Mouse (Mus musculus) heart, embryonic 13.5 days (tissue): ENCODE measurements around the gene Kri1. TPM values are rescaled to one million over a fixed set of nuclear protein-coding genes. Genes with fewer than 3 reads are reported as not detected.
A peak's percentile ranks its signal among the peaks of the same experiment; 100 is the strongest.

ENCODE experiments used
- ATAC-seq: fragments of 200-750 bp; cut with Nextera tagmentation; 2 replicates; pipeline ENCODE4 v1.8.0; 2017; ENCODE audit warnings: moderate TSS enrichment; ENCODE audit not compliant: insufficient number of reproducible peaks, low FRiP score, low TSS enrichment; ENCODE audit errors: extremely low read depth
- H3K27ac ChIP-seq: fragments of 300-500 bp; sonication (generic); replicated peaks from 2 replicates; pipeline ENCODE4 v1.5.1; 2015; ENCODE audit warnings: moderate library complexity, mild to moderate bottlenecking, inconsistent platforms
- H3K27me3 ChIP-seq: fragments of 300-500 bp; sonication (generic); replicated peaks from 2 replicates; pipeline ENCODE4 v1.6.1; 2015; ENCODE audit warnings: mild to moderate bottlenecking, inconsistent platforms
- H3K36me3 ChIP-seq: fragments of 300-500 bp; sonication (generic); 2 replicates; pipeline ENCODE4 v1.6.1; 2015; ENCODE audit warnings: mild to moderate bottlenecking, inconsistent platforms
- H3K4me1 ChIP-seq: fragments of 300-500 bp; sonication (generic); 2 replicates; pipeline ENCODE4 v1.6.1; 2015; ENCODE audit warnings: inconsistent platforms
- H3K4me2 ChIP-seq: fragments of 300-500 bp; sonication (generic); 2 replicates; pipeline ENCODE4 v1.6.1; 2015; ENCODE audit warnings: inconsistent platforms, mild to moderate bottlenecking, moderate library complexity
- H3K4me3 ChIP-seq: fragments of 300-500 bp; sonication (generic); 2 replicates; pipeline ENCODE4 v1.5.1; 2015; ENCODE audit warnings: moderate library complexity, mild to moderate bottlenecking, inconsistent platforms
- H3K9ac ChIP-seq: fragments of 300-500 bp; sonication (generic); 2 replicates; pipeline ENCODE4 v1.6.1; 2015; ENCODE audit warnings: inconsistent platforms, mild to moderate bottlenecking, moderate library complexity
- H3K9me3 ChIP-seq: fragments of 300-500 bp; sonication (generic); 2 replicates; pipeline ENCODE4 v1.6.1; 2016; ENCODE audit warnings: inconsistent platforms
- WGBS: fragments of 180-500 bp; shearing (Covaris S2); methylation state at CpG from one replicate; pipeline ENCODE4 v1.1.7; 2015; ENCODE audit warnings: mixed read lengths; 5-methylcytosine and 5-hydroxymethylcytosine counted together
- polyA plus RNA-seq: library from polyadenylated mRNA; unstranded; fragments of >200 nt; fragmentation: Nextera tagmentation; extraction: Ambion mirVana; gene quantifications from 2 replicates; pipeline ENCODE4 v1.2.1, GENCODE M21; 2015

Kri1 gene
- polyA plus RNA-seq, 1 experiment from 2014 or later, result 13.2 TPM

DNA sequence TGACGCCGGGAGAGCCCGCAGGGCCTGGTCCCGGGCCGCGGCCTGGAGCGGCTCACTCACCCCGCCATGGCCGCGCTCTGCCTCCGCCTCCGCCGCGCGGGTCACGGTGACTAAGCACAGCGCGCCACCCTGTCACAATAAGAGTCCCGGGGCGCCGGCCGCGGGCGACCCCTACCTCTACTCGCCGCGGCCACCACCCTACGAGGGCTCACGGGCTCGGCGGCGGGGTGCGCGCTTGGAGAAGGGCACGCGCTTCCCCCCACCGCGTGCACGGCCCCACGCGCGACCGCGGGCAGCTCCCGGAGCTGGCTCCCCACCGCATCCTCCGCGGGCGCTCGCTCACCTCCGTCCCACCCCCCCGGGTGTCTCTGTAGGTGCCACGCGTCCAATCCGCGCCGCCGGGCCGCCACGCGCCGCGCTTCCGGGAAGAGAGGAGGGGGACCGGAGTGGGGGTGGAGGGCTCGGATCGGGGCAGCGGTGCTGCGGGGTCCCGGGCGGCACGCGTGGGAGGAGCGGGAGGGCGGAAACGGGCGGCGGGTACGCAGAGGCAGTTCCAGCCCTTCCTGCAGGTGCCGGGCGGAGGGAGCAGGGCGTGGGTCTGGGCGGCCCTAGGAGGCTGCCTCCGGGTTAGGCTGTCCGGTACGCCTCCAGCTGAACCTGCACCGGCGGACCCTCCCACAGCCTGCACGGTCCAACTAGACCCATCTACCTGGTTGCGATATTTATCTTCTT lies 48.9 kb downstream of the Kri1 start, which contains the start of gene Keap1:
Keap1 (minus strand) TSS at position 629 of the 732 bp plus-strand sequence.
- Histone ChIP-seq H3K4me3 (peak within 1 kb of the TSS; percentile 81), H3K9me3 (peaks cover 5% of the 10 kb centered on the region; the same call in 1 of the 2 replicates), H3K4me2 (peak within 1 kb of the TSS; percentile 79), H3K27me3 (peaks cover 22% of the 10 kb centered on the region), H3K9ac (peak within 1 kb of the TSS; percentile 95), H3K27ac (peak within 1 kb of the TSS; percentile 95), H3K36me3 (peaks cover 31% of the 10 kb centered on the region), H3K4me1 (peaks cover 33% of the 10 kb centered on the region)
- peak; percentile 83 for ATAC-seq
- under 1% methylated on average over 85 of the region's 90 CpGs for WGBS

DNA sequence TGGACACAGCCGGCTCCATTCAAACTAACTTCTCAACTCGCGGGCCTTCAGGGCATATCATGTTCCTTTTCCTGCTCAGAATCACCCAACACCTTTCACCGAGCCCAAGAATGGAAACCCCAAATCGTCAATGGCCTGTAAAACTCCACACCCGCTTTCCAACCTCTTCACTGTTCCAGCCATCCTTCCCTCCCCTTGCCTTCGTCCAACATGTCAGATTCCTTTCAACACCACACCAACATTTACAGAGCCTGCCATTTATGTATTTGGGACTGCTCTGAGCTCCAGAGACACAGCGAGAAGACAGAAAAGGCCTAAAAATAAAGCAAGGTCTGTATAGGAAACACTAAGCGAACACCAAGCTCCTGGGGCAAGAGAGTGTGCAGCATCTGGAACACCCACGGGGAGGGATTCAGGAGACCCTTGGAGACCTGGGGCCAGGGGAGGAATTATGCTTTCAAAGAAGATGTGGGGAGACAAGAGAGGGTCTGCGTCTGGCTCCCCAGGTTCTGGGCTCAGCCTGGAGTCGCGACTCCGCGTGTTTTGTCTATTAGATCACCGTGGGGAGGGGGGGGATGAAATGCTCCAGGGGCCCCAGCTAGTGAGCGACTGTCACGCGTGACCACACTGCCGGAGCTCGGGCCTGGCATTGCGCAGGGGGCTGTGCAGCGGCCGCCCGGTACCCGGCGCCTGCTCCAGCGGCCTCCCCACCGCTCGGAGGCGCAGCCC lies 49.6 kb downstream of the Kri1 start:
- H3K36me3 ChIP-seq, result peaks cover 39% of the 10 kb centered on the region
- ATAC-seq, result no peak
- H3K9ac ChIP-seq, result peak overlapping the region; percentile 95
- peak overlapping the region; percentile 81 for H3K4me3 ChIP-seq
- peaks cover 30% of the 10 kb centered on the region for H3K4me1 ChIP-seq
- WGBS, result under 1% methylated on average over 23 of the region's 31 CpGs
- H3K27ac ChIP-seq, result peak overlapping the region; percentile 95
- peaks cover 15% of the 10 kb centered on the region for H3K27me3 ChIP-seq
- H3K4me2 ChIP-seq, result peak overlapping the region; percentile 79
- peaks cover 5% of the 10 kb centered on the region; the same call in 1 of the 2 replicates for H3K9me3 ChIP-seq

DNA sequence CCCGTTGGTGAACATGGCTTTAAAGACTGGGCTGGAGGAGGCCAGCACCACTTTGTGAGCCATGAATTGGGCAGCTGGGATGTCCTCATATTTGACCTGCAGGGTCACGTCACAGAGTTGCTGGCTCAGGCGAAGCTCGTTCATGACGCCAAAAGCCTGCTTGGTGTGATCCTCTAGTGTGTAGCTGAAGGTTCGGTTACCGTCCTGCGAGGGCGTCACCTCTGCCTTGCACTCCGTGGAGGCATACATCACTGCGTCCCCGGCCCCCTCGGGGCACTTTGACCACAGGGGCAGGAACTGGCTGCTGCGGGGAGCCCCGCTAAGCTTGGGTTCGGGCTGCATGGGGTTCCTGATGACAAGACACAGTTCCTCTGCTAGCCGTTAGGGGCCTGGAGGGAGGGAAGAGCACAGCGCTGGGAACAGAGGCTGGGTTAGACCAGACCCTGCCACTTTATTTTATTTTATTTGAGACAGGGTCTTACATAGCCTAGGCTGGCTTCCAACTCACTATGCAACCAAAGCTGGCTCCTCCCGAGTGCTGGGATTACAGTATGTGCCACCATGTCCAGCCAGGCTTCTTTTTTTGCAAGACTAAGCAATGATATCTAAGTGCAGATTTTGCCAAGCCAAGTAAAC lies 50.3 kb downstream of the Kri1 start:
- peaks cover 45% of the 10 kb centered on the region for H3K36me3 ChIP-seq
- H3K4me2 ChIP-seq, result peak overlapping the region; percentile 79
- H3K9me3 ChIP-seq, result no peaks in the 10 kb centered on the region
- 11% methylated on average over 19 of the region's 19 CpGs for WGBS
- H3K27ac ChIP-seq, result peak overlapping the region; percentile 95
- ATAC-seq, result no peak
- peaks cover 8% of the 10 kb centered on the region; the same call in 1 of the 2 replicates for H3K27me3 ChIP-seq
- H3K4me1 ChIP-seq, result peaks cover 30% of the 10 kb centered on the region
- peak overlapping the region; percentile 81 for H3K4me3 ChIP-seq
- H3K9ac ChIP-seq, result peak overlapping the region; percentile 95

DNA sequence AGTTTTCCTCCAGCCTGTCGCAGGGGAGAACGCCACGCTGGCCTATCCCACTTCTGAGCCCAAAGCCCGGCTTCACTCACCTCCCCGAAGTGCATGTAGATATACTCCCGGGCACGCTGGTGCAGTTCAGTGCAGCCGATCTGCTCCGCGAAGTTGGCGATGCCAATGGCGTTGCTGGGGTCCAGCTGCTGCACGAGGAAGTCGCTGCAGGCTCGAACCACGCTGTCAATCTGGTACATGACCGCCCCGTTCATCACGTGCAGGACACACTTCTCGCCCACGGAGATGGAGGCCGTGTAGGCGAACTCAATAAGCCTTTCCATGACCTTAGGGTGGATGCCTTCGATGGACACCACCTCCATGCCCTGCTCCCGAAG lies 50.8 kb downstream of the Kri1 start:
- H3K9me3 ChIP-seq, result no peaks in the 10 kb centered on the region
- peak overlapping the region; percentile 95 for H3K9ac ChIP-seq
- peaks cover 50% of the 10 kb centered on the region for H3K36me3 ChIP-seq
- H3K4me2 ChIP-seq, result peak overlapping the region; percentile 79
- peaks cover 30% of the 10 kb centered on the region for H3K4me1 ChIP-seq
- peak overlapping the region; percentile 95 for H3K27ac ChIP-seq
- ATAC-seq, result no peak
- 80% methylated on average over 25 of the region's 25 CpGs for WGBS
- peak overlapping the region; percentile 81 for H3K4me3 ChIP-seq
- peaks cover 3% of the 10 kb centered on the region; the same call in 1 of the 2 replicates for H3K27me3 ChIP-seq

DNA sequence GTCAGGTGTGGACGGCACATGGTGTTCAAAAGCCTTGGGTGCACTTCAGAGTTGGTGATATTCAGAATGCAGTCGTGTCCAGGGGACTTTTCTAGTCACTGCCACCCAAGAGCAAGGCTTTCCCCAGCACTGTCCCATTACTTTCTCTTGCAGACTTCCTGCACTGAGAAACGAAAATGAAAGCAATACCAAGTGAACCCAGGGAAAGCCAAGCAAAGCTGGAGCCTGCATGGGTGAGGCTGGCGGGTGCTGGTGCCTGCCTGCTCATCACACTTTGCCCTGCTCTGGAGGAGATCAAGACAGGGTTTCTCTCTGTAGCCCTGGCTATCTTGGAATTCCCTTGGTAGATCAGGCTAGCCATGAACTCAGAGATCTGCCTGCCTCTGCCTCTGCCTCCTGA lies 52.4 kb downstream of the Kri1 start:
- H3K27ac ChIP-seq, result no peak overlapping the region
- no peak for ATAC-seq
- H3K4me1 ChIP-seq, result peaks cover 30% of the 10 kb centered on the region
- no peaks in the 10 kb centered on the region for H3K9me3 ChIP-seq
- no peak overlapping the region for H3K4me3 ChIP-seq
- 0 out of 2 replicates have a peak overlapping the region, but pooled peaks have one; percentile 10 for H3K9ac ChIP-seq
- H3K4me2 ChIP-seq, result no peak overlapping the region
- 84% methylated on average over 4 of the region's 4 CpGs for WGBS
- H3K36me3 ChIP-seq, result peaks cover 67% of the 10 kb centered on the region
- no peaks in the 10 kb centered on the region for H3K27me3 ChIP-seq

DNA sequence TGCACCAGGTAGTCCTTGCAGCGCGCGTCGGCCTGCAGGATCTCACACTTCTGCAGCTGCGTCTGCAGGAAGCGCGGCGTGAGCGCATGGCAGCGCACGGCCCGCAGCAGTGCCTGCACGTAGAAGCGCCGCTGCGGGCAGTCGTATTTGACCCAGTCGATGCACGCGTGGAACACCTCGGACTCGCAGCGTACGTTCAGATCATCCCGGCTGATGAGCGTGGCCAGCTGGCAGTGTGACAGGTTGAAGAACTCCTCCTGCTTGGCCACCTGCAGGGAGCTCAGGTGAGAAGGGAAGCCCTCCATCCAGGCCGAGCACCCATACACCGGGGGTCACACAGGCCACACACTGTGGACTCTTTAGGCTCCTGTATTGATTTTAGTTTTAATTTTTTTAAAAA lies 54.0 kb downstream of the Kri1 start:
- no peaks in the 10 kb centered on the region for H3K9me3 ChIP-seq
- WGBS, result 80% methylated on average over 28 of the region's 28 CpGs
- H3K4me3 ChIP-seq, result no peak overlapping the region
- ATAC-seq, result no peak
- H3K36me3 ChIP-seq, result peaks cover 82% of the 10 kb centered on the region
- H3K9ac ChIP-seq, result no peak overlapping the region
- H3K4me1 ChIP-seq, result peaks cover 25% of the 10 kb centered on the region
- no peak overlapping the region for H3K27ac ChIP-seq
- no peak overlapping the region for H3K4me2 ChIP-seq
- H3K27me3 ChIP-seq, result no peaks in the 10 kb centered on the region

DNA sequence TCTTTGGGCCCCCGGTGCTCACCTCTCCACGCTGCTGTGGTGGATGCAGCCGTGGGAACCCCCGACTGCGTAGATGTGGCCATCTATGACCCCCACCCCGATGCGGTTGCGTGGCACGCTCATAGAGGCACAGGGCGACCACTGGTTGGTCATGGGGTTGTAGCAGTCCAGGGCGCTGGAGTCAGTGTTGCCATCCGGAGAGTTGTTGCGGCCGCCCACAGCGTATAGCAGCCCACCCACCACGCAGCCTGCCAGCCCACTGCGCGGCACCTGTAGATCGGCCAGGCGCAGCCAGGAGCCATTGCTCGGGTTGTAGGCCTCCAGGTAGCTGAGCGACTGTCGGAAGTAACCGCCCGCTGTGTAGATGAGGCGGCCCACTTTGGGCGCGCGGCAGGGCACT lies 54.4 kb downstream of the Kri1 start:
- H3K27ac ChIP-seq, result no peak overlapping the region
- peaks cover 84% of the 10 kb centered on the region for H3K36me3 ChIP-seq
- H3K4me2 ChIP-seq, result no peak overlapping the region
- no peaks in the 10 kb centered on the region for H3K27me3 ChIP-seq
- H3K4me1 ChIP-seq, result peaks cover 25% of the 10 kb centered on the region
- ATAC-seq, result no peak
- H3K4me3 ChIP-seq, result no peak overlapping the region
- H3K9ac ChIP-seq, result no peak overlapping the region
- no peaks in the 10 kb centered on the region for H3K9me3 ChIP-seq
- WGBS, result 88% methylated on average over 29 of the region's 29 CpGs

DNA sequence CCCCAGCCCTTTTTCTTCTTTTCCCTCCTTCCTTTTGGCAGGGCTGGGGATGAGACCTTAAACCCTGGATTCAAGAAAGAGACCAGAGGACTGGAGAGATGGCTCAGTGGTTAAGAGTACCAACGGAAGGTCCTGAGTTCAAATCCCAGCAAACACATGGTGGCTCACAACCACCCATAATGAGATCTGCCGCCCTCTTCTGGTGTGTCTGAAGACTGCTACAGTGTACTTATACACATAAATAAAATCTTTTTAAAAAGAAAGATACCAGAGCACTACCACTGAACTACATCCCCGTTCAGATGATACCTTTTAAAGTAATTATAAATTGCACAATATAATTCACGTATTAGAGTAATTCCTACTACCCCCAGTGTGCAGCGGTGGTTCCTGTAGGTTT lies 54.9 kb downstream of the Kri1 start:
- H3K4me2 ChIP-seq, result no peak overlapping the region
- H3K36me3 ChIP-seq, result peaks cover 84% of the 10 kb centered on the region
- H3K27me3 ChIP-seq, result no peaks in the 10 kb centered on the region
- H3K9ac ChIP-seq, result no peak overlapping the region
- no peak overlapping the region for H3K4me3 ChIP-seq
- H3K27ac ChIP-seq, result no peak overlapping the region
- H3K4me1 ChIP-seq, result peaks cover 27% of the 10 kb centered on the region
- WGBS, result 88% methylated on average over 5 of the region's 5 CpGs
- H3K9me3 ChIP-seq, result no peaks in the 10 kb centered on the region
- no peak for ATAC-seq

DNA sequence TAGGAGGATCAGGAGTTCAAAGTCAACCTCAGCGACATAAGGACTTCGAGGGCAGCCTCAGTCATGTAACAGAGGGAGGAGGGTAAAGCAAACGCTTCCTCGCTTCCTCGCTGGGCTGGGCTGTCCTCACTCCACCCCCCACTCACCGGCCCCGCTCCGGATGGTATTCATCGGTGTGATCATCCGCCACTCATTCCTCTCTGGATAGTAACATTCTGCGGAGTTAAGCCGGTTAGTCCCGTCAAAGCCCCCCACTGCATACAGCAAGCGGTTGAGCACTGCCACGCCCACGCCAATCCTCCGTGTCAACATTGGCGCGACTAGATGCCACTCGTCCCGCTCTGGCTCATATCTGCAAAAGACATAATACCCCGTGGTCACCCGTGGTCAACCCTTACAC lies 56.2 kb downstream of the Kri1 start:
- 44% methylated on average over 23 of the region's 23 CpGs for WGBS
- H3K9ac ChIP-seq, result no peak overlapping the region
- peaks cover 79% of the 10 kb centered on the region for H3K36me3 ChIP-seq

DNA sequence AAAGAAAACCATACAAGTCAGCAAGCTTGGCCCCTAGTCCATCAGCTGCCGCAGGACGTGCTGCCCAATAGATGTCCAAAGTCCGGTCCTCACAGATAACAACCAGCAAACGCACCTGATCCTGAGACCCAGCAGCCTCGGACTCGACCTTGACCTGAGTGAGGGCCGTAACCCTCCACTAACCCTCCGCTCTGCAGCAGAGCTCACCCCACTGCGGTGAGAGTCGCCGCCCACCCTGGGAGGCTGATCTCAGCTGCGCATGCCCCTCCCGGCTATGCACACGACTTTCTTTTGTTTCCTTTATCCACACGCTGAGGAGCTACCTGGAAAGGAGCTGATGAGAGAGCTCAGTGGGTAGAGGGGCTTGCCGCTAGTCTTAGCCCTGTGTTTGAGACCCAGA lies 60.4 kb downstream of the Kri1 start:
- Histone ChIP-seq H3K36me3 (peaks cover 37% of the 10 kb centered on the region), H3K27ac (no peak overlapping the region), H3K4me1 (peaks cover 26% of the 10 kb centered on the region), H3K4me3 (peak overlapping the region; percentile 40), H3K27me3 (no peaks in the 10 kb centered on the region), H3K4me2 (peak overlapping the region; percentile 66), H3K9me3 (peaks cover 3% of the 10 kb centered on the region; the same call in 1 of the 2 replicates), H3K9ac (peak overlapping the region; percentile 75)
- 8% methylated on average over 16 of the region's 16 CpGs for WGBS
- ATAC-seq, result no peak

More for the DNA sequence above, 56.2 kb downstream of the Kri1 start:
- H3K4me1 ChIP-seq, result peaks cover 25% of the 10 kb centered on the region
- H3K4me3 ChIP-seq, result no peak overlapping the region
- no peak overlapping the region for H3K4me2 ChIP-seq
- H3K9me3 ChIP-seq, result no peaks in the 10 kb centered on the region
- H3K27ac ChIP-seq, result no peak overlapping the region
- ATAC-seq, result no peak
- H3K27me3 ChIP-seq, result no peaks in the 10 kb centered on the region

DNA sequence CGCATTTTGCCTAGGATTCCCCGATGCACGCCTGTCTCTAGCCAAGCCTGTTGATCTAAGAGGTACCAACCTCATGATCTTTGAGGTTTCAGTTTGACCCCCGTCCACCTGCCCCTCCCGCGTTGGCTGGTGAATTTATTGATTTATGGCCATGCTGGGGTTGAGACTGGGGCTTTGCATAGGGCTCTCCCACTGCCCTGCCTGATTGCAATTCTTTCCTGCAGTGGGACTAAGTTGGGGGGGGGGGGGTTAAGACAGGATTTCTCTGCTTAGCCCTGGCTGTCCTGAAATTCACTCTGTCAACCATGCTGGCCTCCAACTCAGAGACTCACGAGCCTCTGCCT lies 62.4 kb downstream of the Kri1 start:
- peak overlapping the region; percentile 72 for H3K4me2 ChIP-seq
- no peak for ATAC-seq
- H3K4me1 ChIP-seq, result peaks cover 38% of the 10 kb centered on the region
- WGBS, result 21% methylated on average over 7 of the region's 7 CpGs
- H3K36me3 ChIP-seq, result peaks cover 18% of the 10 kb centered on the region
- peak overlapping the region; percentile 74 for H3K27ac ChIP-seq
- H3K9ac ChIP-seq, result peak overlapping the region; percentile 78
- H3K4me3 ChIP-seq, result peak overlapping the region; percentile 50
- peaks cover 3% of the 10 kb centered on the region; the same call in 1 of the 2 replicates for H3K9me3 ChIP-seq
- H3K27me3 ChIP-seq, result no peaks in the 10 kb centered on the region
